Comparison of ENCODE assay signal across 8 mouse cellular contexts in the genomic region with DNA sequence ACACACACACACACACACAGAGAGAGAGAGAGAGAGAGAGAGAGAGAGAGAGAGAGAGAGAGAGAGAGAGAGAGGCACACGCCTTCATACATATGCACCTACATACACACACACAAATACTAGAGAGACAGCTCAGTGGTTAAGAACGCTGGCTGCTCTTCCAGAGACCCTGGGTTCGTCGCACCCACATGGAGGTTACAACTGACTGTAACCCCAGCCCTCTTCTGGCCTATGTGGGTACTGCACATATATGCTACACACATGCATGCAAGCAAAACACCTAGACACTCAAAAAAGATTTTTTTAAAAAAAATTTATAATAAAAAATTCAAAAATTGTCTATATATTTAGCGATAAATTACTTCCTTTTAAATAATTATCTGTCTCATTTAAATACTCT. TPM values are rescaled to one million over a fixed set of nuclear protein-coding genes. Genes with fewer than 3 reads are reported as not detected.
DNase-seq lines count a peak whose midpoint lies in the region; ATAC-seq lines count a peak whose summit lies in the region.

No protein-coding gene starts in this region.

- no peaks in the 10 kb centered on the region; the same call in 1 of the 2 replicates for H3K4me1 ChIP-seq in midbrain, embryonic 10.5 days
- H3K4me1 ChIP-seq in midbrain, embryonic 15.5 days, result no peaks in the 10 kb centered on the region
- no peaks in the 10 kb centered on the region for H3K4me1 ChIP-seq in forebrain, embryonic 13.5 days

- H3K4me3 ChIP-seq in midbrain, embryonic 10.5 days, result no peak overlapping the region
- H3K4me3 ChIP-seq in midbrain, embryonic 15.5 days, result no peak overlapping the region
- H3K4me3 ChIP-seq in forebrain, embryonic 13.5 days, result no peak overlapping the region

- WGBS in midbrain, embryonic 10.5 days, result 59% methylated on average over 5 of the region's 5 CpGs
- 59% methylated on average over 5 of the region's 5 CpGs for WGBS in midbrain, embryonic 15.5 days
- 52% methylated on average over 5 of the region's 5 CpGs for WGBS in forebrain, embryonic 13.5 days

- no peaks in the 10 kb centered on the region for H3K36me3 ChIP-seq in midbrain, embryonic 10.5 days
- H3K36me3 ChIP-seq in midbrain, embryonic 15.5 days (replicated peaks), result no peaks in the 10 kb centered on the region
- H3K36me3 ChIP-seq in forebrain, embryonic 13.5 days (ENCODE audit: poor library complexity, severe bottlenecking), result no peaks in the 10 kb centered on the region

- no peak overlapping the region for H3K27ac ChIP-seq in midbrain, embryonic 10.5 days (replicated peaks)
- H3K27ac ChIP-seq in midbrain, embryonic 15.5 days, result no peak overlapping the region
- H3K27ac ChIP-seq in forebrain, embryonic 13.5 days, result no peak overlapping the region

- no peaks in the 10 kb centered on the region for H3K9me3 ChIP-seq in midbrain, embryonic 10.5 days (replicated peaks)
- no peaks in the 10 kb centered on the region for H3K9me3 ChIP-seq in midbrain, embryonic 15.5 days
- no peaks in the 10 kb centered on the region for H3K9me3 ChIP-seq in forebrain, embryonic 13.5 days (replicated peaks)

- no peak overlapping the region for H3K4me2 ChIP-seq in midbrain, embryonic 15.5 days
- H3K4me2 ChIP-seq in forebrain, embryonic 13.5 days, result no peak overlapping the region

- ATAC-seq in midbrain, embryonic 15.5 days (replicated peaks), result no peak
- peak; percentile 79 for ATAC-seq in granulocyte monocyte progenitor cell, adult 5-6 weeks (replicated peaks; ENCODE audit: poor library complexity, severe bottlenecking)
- no peak for ATAC-seq in forebrain, embryonic 13.5 days

- DNase-seq in embryo, embryonic 10 days (ENCODE audit: low spot score), result peak; percentile 61
- DNase-seq in embryo, embryonic 9.5 days (ENCODE audit: extremely low spot score), result no peak
- peak; percentile 17 for DNase-seq in midbrain, embryonic 10.5 days (ENCODE audit: low spot score)
- peak; percentile 76 for DNase-seq in thymus, postnatal 14 days
- DNase-seq in layer of hippocampus, adult 8-10 months (ENCODE audit: low spot score in 2 of 2), result no peak

- no peak overlapping the region for H3K9ac ChIP-seq in midbrain, embryonic 15.5 days
- H3K9ac ChIP-seq in forebrain, embryonic 13.5 days, result no peak overlapping the region

- no peaks in the 10 kb centered on the region for H3K27me3 ChIP-seq in midbrain, embryonic 10.5 days (ENCODE audit: low read depth, poor library complexity, severe bottlenecking)
- H3K27me3 ChIP-seq in midbrain, embryonic 15.5 days (replicated peaks), result no peaks in the 10 kb centered on the region
- no peaks in the 10 kb centered on the region for H3K27me3 ChIP-seq in forebrain, embryonic 13.5 days

RNA-seq across cellular contexts. Expression of a gene that starts 43.1 kb away (rescaled TPM):
- 1.00 and 1.9 TPM in 2 replicates for polyA plus RNA-seq in midbrain, embryonic 10.5 days (2016; fragmentation: Nextera tagmentation; extraction: Ambion mirVana)
- polyA plus RNA-seq in midbrain, embryonic 15.5 days (2015; fragmentation: Nextera tagmentation; extraction: Ambion mirVana), result 3.1 and 3.6 TPM in 2 replicates
- not detected in 2 replicates for total RNA-seq in granulocyte monocyte progenitor cell, adult 5-6 weeks (2014; fragmentation: Nextera tagmentation)
- total RNA-seq in granulocyte monocyte progenitor cell, adult 5-6 weeks (2017), result not detected in 2 replicates
- 1 to 10 TPM; 3.2 to 4.2 (median 4.0) TPM for total RNA-seq in layer of hippocampus, adult 8-10 months (2022)
- 1.6 and 1.7 TPM in 2 replicates for polyA plus RNA-seq in forebrain, embryonic 13.5 days (2015; fragmentation: Nextera tagmentation; extraction: Ambion mirVana)

Comparison
In these comparisons a context has a peak if more than half of its experiments do, and no peak if none do; other contexts are left out.
1. DNase-seq: peak in embryo, embryonic 10 days (single experiment), midbrain, embryonic 10.5 days (single experiment) and thymus, postnatal 14 days (single experiment); none in embryo, embryonic 9.5 days (single experiment) and layer of hippocampus, adult 8-10 months (0 of 2).